Mouse (Mus musculus) granulocyte monocyte progenitor cell, adult 5-6 weeks (primary cell): ENCODE measurements around the gene Olfr10. TPM values are rescaled to one million over a fixed set of nuclear protein-coding genes. Genes with fewer than 3 reads are reported as not detected.
"Not testable (repeated sequence)": the region's sequence is repeated elsewhere in the genome, so short reads cannot be mapped to it uniquely, and the experiment has no call there.

Experiments used
- ATAC-seq: replicated peaks from 2 replicates; pipeline ENCODE4 v1.8.0; 2016; ENCODE audit warnings: mild to moderate bottlenecking, moderate TSS enrichment, inconsistent platforms; ENCODE audit not compliant: poor library complexity, severe bottlenecking
- total RNA-seq, 2 experiments: library from RNA; stranded (forward) in 1 of 2; stranded (reverse) in 1 of 2; fragments of 200-712, 200-1000 nt in 1 of 2; fragments of >200 nt in 1 of 2; fragmentation: Nextera tagmentation in 1 of 2; gene quantifications; 2 replicates each; pipeline ENCODE4 v1.2.3; 2014 to 2017

Olfr10 gene
- total RNA-seq, 2 experiments from 2014 or later: not detected

DNA sequence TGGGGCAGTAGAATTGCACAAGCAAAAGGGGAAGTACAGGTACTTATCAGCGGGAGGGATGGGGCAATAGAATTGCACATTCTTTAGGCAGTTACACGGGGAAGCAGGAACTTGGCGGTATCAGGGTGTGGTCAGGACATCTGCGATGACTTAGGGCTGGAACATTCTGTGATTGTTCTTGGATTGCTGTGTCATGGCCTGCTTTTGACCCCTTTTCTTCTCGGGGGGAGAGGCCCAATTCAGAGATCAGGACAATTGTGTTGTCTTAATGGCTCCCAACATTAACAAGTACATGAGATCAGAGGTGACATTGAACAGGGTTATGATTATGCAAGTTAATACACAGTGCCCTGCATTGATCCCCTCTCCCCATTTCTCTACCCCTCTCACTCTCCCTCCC, 4.0 kb downstream of the Olfr10 start:
- ATAC-seq: not testable (repeated sequence)

DNA sequence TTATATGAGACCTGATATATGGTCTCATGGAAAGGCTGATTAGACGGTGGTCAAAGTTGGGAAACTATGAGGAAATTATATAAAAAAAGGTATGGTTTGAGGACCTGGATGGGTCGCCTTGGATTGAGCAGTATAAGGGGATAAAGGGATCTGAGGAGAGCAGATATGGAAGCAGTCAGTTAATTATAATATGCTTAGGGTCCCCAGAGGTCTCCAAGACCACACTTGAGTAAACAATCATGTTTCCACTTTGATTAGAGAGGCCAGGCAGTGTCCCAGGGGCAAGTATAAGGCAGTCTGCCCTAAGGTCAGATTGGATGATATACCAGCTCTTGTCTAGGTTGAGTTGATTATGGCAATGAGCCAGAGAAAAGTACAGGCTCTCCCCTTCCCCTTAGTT, 17.9 kb downstream of the Olfr10 start, which contains the start of gene Olfr1391:
Olfr1391 (plus strand) TSS at position 301 of the 400 bp plus-strand sequence.
- ATAC-seq: no peak

DNA sequence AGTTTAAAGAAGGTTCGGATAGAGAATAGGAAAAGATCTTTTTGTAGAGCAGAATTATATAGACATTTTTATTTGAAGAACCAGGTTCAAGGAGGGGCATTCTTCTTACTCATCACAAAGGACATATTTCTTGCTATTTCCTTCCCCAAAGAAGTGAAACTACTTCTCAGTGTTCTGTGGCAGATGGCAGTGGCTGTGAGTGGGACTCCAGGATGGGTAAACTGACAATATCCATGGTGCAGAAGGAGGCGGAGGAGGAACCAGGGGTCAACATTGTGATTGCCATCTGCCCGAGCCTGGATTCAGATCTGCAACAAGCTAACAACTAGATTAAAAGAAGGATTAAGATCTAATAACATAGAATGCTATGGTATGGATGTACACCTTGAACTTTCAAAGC, 22.2 kb downstream of the Olfr10 start:
- no peak for ATAC-seq

DNA sequence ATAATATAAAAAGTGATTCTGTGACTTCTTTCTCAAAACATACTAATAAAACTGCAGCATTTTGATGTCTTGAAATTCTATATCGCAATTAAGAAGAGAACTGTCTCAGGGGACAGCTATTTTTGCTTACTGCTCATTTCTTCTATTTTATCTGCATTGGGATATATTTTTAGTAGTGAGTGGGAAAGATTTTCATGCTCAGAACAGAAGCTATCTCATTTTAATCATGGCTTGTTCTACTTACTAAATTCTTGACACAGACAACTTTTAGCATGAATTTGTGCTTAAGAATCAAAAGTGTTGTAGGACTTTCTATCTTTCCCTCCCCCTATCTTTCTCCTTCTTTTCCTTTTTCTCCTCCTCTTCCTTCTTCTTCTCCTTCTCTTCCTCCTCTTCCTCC, 25.1 kb downstream of the Olfr10 start:
- ATAC-seq: no peak

DNA sequence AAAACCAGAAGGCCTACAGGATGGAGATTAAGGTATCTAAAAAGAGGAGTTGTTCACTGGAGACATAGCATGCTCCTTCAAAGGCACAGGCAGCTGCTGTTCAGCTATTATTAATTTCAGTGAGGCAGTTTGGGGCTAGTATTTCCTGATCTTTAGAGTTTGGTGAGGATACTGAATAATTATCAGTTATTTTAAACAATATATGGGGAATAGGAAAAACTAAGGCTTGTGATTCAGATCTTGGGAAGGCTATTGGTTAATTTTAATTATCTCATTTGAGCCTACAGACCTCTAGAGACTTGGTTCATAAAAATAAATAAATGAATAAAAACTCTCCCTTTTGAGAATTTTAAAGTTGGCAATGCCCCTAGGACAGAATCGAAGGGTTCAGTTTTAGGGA, 30.3 kb downstream of the Olfr10 start, which contains the start of gene Olfr1390:
Olfr1390 (plus strand) TSS at position 301 of the 400 bp plus-strand sequence.
- no peak for ATAC-seq

GRCm38 (mm10) chr11:49337150-49337832, 32.8 kb downstream of the Olfr10 start:
- ATAC-seq: no peak

Other genes starting within 250 kb of the Olfr10 start
- 6.8 and 8.9 TPM in 2 replicates for gene Tgtp2, start 240.5 kb upstream of the Olfr10 start, total RNA-seq (2014; fragmentation: Nextera tagmentation)
- 27.9 and 40.5 TPM in 2 replicates for gene Tgtp2, start 240.5 kb upstream of the Olfr10 start, total RNA-seq (2017)
- gene Ifi47, start 228.2 kb upstream of the Olfr10 start, total RNA-seq (2014; fragmentation: Nextera tagmentation): 84.9 and 101 TPM in 2 replicates
- 45.8 and 73.5 TPM in 2 replicates for gene Ifi47, start 228.2 kb upstream of the Olfr10 start, total RNA-seq (2017)
- not detected in 2 replicates for gene Olfr1396, start 189.9 kb upstream of the Olfr10 start, total RNA-seq (2014; fragmentation: Nextera tagmentation)
- gene Olfr1396, start 189.9 kb upstream of the Olfr10 start, total RNA-seq (2017): not detected in 2 replicates
- gene Olfr1395, start 162.5 kb upstream of the Olfr10 start, total RNA-seq (2014; fragmentation: Nextera tagmentation): not detected in 2 replicates
- gene Olfr1395, start 162.5 kb upstream of the Olfr10 start, total RNA-seq (2017): not detected in 2 replicates
- not detected in 2 replicates for gene Olfr1394, start 150.4 kb upstream of the Olfr10 start, total RNA-seq (2014; fragmentation: Nextera tagmentation)
- not detected in 2 replicates for gene Olfr1394, start 150.4 kb upstream of the Olfr10 start, total RNA-seq (2017)
- 3.8 and 4.1 TPM in 2 replicates for gene Btnl9, start 117.6 kb upstream of the Olfr10 start, total RNA-seq (2014; fragmentation: Nextera tagmentation)
- gene Btnl9, start 117.6 kb upstream of the Olfr10 start, total RNA-seq (2017): 5.3 and 7.6 TPM in 2 replicates
- 46.4 and 46.5 TPM in 2 replicates for gene Zfp62, start 101.4 kb upstream of the Olfr10 start, total RNA-seq (2014; fragmentation: Nextera tagmentation)
- gene Zfp62, start 101.4 kb upstream of the Olfr10 start, total RNA-seq (2017): 62.2 and 88.5 TPM in 2 replicates
- gene Mgat1, start 60.5 kb upstream of the Olfr10 start, total RNA-seq (2014; fragmentation: Nextera tagmentation): 44.1 and 74.5 TPM in 2 replicates
- 51.6 and 59.4 TPM in 2 replicates for gene Mgat1, start 60.5 kb upstream of the Olfr10 start, total RNA-seq (2017)
- not detected in 2 replicates for gene Olfr1393, start 26.4 kb upstream of the Olfr10 start, total RNA-seq (2014; fragmentation: Nextera tagmentation)
- gene Olfr1393, start 26.4 kb upstream of the Olfr10 start, total RNA-seq (2017): not detected in 2 replicates
- not detected in 2 replicates for gene Olfr1392, start 19.5 kb upstream of the Olfr10 start, total RNA-seq (2014; fragmentation: Nextera tagmentation)
- gene Olfr1392, start 19.5 kb upstream of the Olfr10 start, total RNA-seq (2017): not detected in 2 replicates
- not detected in 2 replicates for gene Olfr1391, start 18.0 kb downstream of the Olfr10 start, total RNA-seq (2014; fragmentation: Nextera tagmentation)
- gene Olfr1391, start 18.0 kb downstream of the Olfr10 start, total RNA-seq (2017): not detected in 2 replicates
- not detected in 2 replicates for gene Olfr1390, start 30.4 kb downstream of the Olfr10 start, total RNA-seq (2014; fragmentation: Nextera tagmentation)
- not detected in 2 replicates for gene Olfr1390, start 30.4 kb downstream of the Olfr10 start, total RNA-seq (2017)
- not detected in 2 replicates for gene Olfr1389, start 118.3 kb downstream of the Olfr10 start, total RNA-seq (2014; fragmentation: Nextera tagmentation)
- not detected in 2 replicates for gene Olfr1389, start 118.3 kb downstream of the Olfr10 start, total RNA-seq (2017)
- gene Olfr1388, start 131.9 kb downstream of the Olfr10 start, total RNA-seq (2014; fragmentation: Nextera tagmentation): not detected in 2 replicates
- 0.09 and 0.21 TPM in 2 replicates for gene Olfr1388, start 131.9 kb downstream of the Olfr10 start, total RNA-seq (2017)
- not detected in 2 replicates for gene Olfr1387, start 150.6 kb downstream of the Olfr10 start, total RNA-seq (2014; fragmentation: Nextera tagmentation)
- gene Olfr1387, start 150.6 kb downstream of the Olfr10 start, total RNA-seq (2017): not detected in 2 replicates
- not detected in 2 replicates for gene Olfr1386, start 160.3 kb downstream of the Olfr10 start, total RNA-seq (2014; fragmentation: Nextera tagmentation)
- gene Olfr1386, start 160.3 kb downstream of the Olfr10 start, total RNA-seq (2017): not detected in 2 replicates
- gene Olfr1385, start 184.3 kb downstream of the Olfr10 start, total RNA-seq (2014; fragmentation: Nextera tagmentation): not detected in 2 replicates
- gene Olfr1385, start 184.3 kb downstream of the Olfr10 start, total RNA-seq (2017): not detected in 2 replicates
- gene Olfr1384, start 202.0 kb downstream of the Olfr10 start, total RNA-seq (2014; fragmentation: Nextera tagmentation): not detected in 2 replicates
- gene Olfr1384, start 202.0 kb downstream of the Olfr10 start, total RNA-seq (2017): not detected in 2 replicates
- not detected in 2 replicates for gene Olfr1383, start 214.9 kb downstream of the Olfr10 start, total RNA-seq (2014; fragmentation: Nextera tagmentation)
- gene Olfr1383, start 214.9 kb downstream of the Olfr10 start, total RNA-seq (2017): not detected in 2 replicates
- not detected in 2 replicates for gene Olfr1382, start 223.5 kb downstream of the Olfr10 start, total RNA-seq (2014; fragmentation: Nextera tagmentation)
- not detected in 2 replicates for gene Olfr1382, start 223.5 kb downstream of the Olfr10 start, total RNA-seq (2017)
- not detected in 2 replicates for gene Olfr1381, start 238.7 kb downstream of the Olfr10 start, total RNA-seq (2014; fragmentation: Nextera tagmentation)
- gene Olfr1381, start 238.7 kb downstream of the Olfr10 start, total RNA-seq (2017): not detected in 2 replicates